Mouse (Mus musculus): ENCODE data around the gene Nudt2.
A peak's percentile ranks its signal among the peaks of the same experiment; 100 is the strongest.

Nudt2 gene

DNA sequence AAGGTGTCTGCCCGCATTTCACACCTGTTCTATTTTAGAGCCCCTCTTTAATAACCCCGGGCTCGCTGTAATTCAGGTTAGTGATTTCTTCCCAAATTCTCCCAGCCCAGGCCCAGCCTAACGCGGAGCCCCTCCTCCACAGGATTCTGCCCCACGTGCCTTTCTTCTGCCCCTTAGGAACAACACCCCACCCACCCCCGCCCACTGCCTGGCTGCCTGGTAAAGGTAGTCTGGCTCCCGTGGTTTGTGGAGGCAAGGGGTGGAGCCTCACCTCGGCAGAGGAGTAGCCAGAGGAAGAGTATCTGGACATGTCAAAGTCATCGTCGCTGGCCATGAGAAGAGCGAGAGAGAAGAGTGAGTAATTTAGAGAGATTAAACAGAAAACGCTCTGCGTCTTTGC lies 55.7 kb downstream of the Nudt2 start:
- peak; percentile 15; the same call in 1 of the 2 replicates for ATAC-seq (ENCODE audit: low TSS enrichment)

DNA sequence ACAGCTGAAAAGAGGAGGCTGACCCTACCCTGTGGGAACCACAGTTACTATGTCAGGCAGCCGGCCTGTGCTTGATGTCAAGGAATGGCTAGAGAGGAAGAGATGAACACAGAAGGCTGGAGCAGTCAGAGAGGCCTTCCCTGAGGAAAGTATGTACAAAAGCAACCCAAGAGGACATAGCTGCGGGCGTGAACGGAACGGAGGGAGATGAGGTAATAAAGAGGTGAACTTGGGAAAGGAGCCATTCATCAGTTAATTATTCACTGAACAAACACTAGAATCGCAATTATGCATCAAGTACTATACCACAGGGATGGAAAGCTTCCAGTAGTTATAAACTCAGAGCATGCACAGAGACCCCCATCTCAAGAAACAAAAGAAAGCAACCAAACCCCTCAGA lies 57.2 kb downstream of the Nudt2 start:
- no peak for ATAC-seq (ENCODE audit: low TSS enrichment)

DNA sequence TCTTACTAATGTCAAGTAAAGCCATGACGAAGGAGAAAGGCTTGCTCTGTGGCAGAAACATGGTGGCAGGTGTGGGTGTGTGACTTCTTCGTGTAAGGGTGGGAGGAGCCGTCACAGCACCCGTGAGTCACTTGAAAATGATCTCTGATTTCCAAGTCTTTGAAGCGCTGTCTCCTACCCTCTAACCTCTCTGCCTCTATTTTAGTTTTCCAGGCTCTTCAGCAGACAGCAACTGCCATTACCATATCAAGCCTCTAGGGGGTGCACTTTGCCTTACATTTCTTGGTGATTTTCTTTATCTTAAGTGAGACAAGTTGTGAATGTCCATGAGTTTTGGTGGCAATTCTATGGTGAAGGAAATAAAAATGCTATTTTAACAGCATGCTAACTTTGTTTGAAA lies 57.8 kb downstream of the Nudt2 start:
- peak; percentile 10; the same call in 1 of the 2 replicates for ATAC-seq (ENCODE audit: low TSS enrichment)

DNA sequence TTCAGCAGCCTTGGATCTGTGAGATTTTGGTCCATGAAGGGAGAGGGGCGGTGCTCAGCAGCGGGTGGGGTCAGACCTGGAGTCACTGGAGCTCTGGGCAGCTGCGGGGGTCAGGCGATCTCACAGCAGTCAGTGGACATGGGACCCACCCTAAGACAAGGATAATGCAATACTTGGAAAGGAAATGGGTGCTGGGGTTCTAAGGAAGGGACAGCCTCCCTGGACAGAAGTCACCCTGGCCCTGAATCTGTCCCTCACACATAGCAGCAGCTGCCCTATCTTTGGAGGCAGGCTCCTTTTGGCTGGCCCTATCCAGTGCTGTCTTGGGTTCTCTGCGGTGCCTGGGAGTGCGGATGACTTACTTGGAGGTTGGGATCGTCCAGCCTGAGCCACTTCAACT lies 58.9 kb downstream of the Nudt2 start:
- no peak for ATAC-seq (ENCODE audit: low TSS enrichment)

DNA sequence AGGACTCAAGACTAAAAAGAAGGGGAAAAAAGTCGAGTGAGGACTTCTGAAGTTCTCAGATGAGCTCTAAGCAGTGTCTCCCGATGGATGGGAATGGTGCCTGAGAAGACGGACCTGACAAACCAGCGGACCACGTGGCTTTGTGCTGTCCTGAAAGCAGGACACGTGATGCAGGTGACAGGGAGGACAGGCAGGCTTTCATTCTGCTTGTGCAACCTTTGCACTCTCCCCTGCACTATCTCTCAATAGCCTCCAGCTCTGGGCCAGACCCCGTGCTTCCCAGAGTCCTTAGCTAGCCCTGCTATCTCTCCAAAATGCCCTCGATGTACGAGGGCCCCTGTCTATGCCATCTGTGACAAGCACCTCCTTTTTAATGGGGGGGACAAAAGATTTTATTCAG lies 59.9 kb downstream of the Nudt2 start:
- no peak for ATAC-seq (ENCODE audit: low TSS enrichment)

DNA sequence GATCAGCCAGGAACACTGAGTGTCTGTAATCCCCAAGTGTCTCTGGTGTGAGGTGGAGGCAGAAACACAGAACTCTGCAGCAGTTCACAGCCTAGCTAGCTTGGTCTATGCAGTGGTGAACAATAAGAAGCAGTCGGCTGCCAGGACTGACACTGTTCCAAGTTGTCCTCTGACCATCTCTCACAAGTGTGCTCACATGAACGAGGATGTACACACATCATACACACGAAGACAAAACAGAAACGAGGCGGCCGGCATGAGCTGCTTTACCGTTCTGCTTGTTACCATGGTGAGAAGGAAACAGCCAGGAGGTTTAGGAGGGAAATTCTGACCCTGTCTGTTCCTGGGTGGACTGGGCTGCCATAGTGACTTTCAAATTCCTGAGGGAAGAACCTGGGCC lies 61.6 kb downstream of the Nudt2 start:
- peak; percentile 11; the same call in 1 of the 2 replicates for ATAC-seq (ENCODE audit: low TSS enrichment)

DNA sequence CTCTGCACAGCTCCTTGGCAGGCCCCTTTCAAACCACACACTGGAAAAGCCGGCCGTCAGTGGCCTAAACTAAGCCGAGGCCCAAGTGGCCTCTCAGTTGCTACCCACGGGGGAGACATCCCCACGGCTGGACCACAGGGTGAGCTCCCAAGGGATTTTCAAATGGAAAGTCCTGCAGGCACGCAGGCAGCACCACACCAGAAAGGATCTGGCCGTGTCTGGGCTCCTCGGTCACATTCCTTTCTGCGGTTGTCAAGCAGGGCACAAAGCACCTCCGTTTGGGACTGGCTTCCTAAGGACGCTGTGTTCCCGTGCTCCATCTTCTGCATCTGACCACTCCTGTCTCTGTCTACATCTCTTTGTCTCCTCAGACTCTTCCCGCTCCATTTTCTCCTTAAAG lies 62.1 kb downstream of the Nudt2 start:
- no peak for ATAC-seq (ENCODE audit: low TSS enrichment)

DNA sequence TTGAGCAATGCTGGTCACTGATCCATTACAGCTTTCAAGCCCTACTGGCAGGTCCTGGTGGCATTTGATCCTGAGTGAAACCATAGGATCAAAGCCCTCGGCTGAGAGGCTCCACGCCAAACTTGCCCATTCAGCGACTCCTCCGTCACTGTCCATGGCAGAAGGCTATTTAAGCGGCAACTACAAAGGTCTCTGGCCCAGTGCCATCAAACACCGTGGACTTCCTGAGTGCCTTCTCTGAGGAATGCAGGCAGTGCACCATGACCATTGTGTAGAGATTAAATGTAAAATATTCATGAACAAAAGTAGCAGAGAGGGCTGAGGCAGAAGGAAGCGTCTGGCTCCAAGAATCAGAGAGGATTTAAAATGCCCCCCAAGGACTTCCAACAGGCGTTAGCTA lies 63.0 kb downstream of the Nudt2 start:
- ATAC-seq (ENCODE audit: low TSS enrichment), result no peak
